Mouse (Mus musculus) adrenal gland, adult (tissue): Measurements from ENCODE around the gene Csmd2.
A peak's percentile ranks its signal among the peaks of the same experiment; 100 is the strongest.
"Not testable (repeated sequence)": the region's sequence is repeated elsewhere in the genome, so short reads cannot be mapped to it uniquely, and the experiment has no call there.

Source experiments
- DNase-seq, 2 experiments: peaks; one replicate each; pipeline ENCODE4 v3.0.0; 2022 to 2023; ENCODE audit warnings: low spot score in 1 of 2; ENCODE audit not compliant: inconsistent age in 2 of 2

Gene Csmd2

GRCm38 (mm10) chr4:128468040-128468439 is 480.4 kb downstream of the Csmd2 start:
- no peak for DNase-seq

- no peak for DNase-seq
These were observed 488.6 kb downstream of the Csmd2 start for GRCm38 (mm10) chr4:128476249-128476648.

GRCm38 (mm10) chr4:128483891-128484290 is 496.2 kb downstream of the Csmd2 start:
- no peak for DNase-seq

- no peak for DNase-seq
These were observed 497.0 kb downstream of the Csmd2 start for GRCm38 (mm10) chr4:128484679-128485078.

- DNase-seq = no peak
These were observed 502.0 kb downstream of the Csmd2 start for GRCm38 (mm10) chr4:128489521-128490100.

GRCm38 (mm10) chr4:128492055-128492454 is 504.4 kb downstream of the Csmd2 start:
- DNase-seq = no peak

GRCm38 (mm10) chr4:128499980-128500379 is 512.3 kb downstream of the Csmd2 start:
- no peak for DNase-seq

- DNase-seq = no peak
These were observed 519.2 kb downstream of the Csmd2 start for GRCm38 (mm10) chr4:128506878-128507277.

GRCm38 (mm10) chr4:128509885-128510284 is 522.2 kb downstream of the Csmd2 start:
- no peak for DNase-seq

- peak; percentile 54 to 84 for DNase-seq
These were observed 526.8 kb downstream of the Csmd2 start for GRCm38 (mm10) chr4:128514496-128514895.

- peak; percentile 70 to 88 for DNase-seq
These were observed 533.6 kb downstream of the Csmd2 start for GRCm38 (mm10) chr4:128521276-128521675.

- DNase-seq = peak in 1 of 2 experiments; percentile 73
These were observed 555.7 kb downstream of the Csmd2 start for GRCm38 (mm10) chr4:128543378-128543777.

- DNase-seq = not testable (repeated sequence)
These were observed 556.4 kb downstream of the Csmd2 start for GRCm38 (mm10) chr4:128543956-128544486.

GRCm38 (mm10) chr4:128550756-128551155 is 563.1 kb downstream of the Csmd2 start:
- DNase-seq = peak; percentile 79 to 83

- DNase-seq = no peak
These were observed 566.5 kb downstream of the Csmd2 start for GRCm38 (mm10) chr4:128554198-128554597.

- no peak for DNase-seq
These were observed 572.7 kb downstream of the Csmd2 start for GRCm38 (mm10) chr4:128560327-128560726.

- DNase-seq = no peak
These were observed 588.2 kb downstream of the Csmd2 start for GRCm38 (mm10) chr4:128575811-128576210.

- peak; percentile 33 to 70 for DNase-seq
These were observed 591.5 kb downstream of the Csmd2 start for GRCm38 (mm10) chr4:128579182-128579581.

- DNase-seq = no peak
These were observed 605.6 kb downstream of the Csmd2 start for GRCm38 (mm10) chr4:128593286-128593685.

GRCm38 (mm10) chr4:128594062-128594461 is 606.4 kb downstream of the Csmd2 start:
- no peak for DNase-seq

GRCm38 (mm10) chr4:128597801-128598560 is 610.3 kb downstream of the Csmd2 start:
- DNase-seq = no peak

GRCm38 (mm10) chr4:128606586-128606985 is 618.9 kb downstream of the Csmd2 start:
- DNase-seq = peak; percentile 61 to 62
